Mouse (Mus musculus): ENCODE measurements around the gene Gpbar1. TPM values are rescaled to one million over a fixed set of nuclear protein-coding genes. Genes with fewer than 3 reads are reported as not detected.

Gene Gpbar1
- polyA plus RNA-seq, 1 experiment from 2014 or later, result not detected

GRCm38 (mm10) chr1:74304339-74304790 is 26.0 kb downstream of the Gpbar1 start:
- H3K36me3 ChIP-seq (ENCODE audit: control insufficient read depth, insufficient read depth, low read length), result no peaks in the 10 kb centered on the region
- peak overlapping the region; percentile 88 for H3K4me2 ChIP-seq (replicated peaks; ENCODE audit: low read depth, low read length)
- no peaks in the 10 kb centered on the region; the same call in 1 of the 2 replicates for H3K27me3 ChIP-seq (ENCODE audit: control insufficient read depth, insufficient read depth, low read length)
- no peak for DNase-seq (ENCODE audit: low spot score)
- H3K4me1 ChIP-seq (replicated peaks; ENCODE audit: control insufficient read depth, insufficient read depth, low read length), result no peaks in the 10 kb centered on the region
- WGBS, result 9% methylated on average over 12 of the region's 12 CpGs
- peak overlapping the region; percentile 54 for H3K9ac ChIP-seq (ENCODE audit: low read depth, low read length)
- no peaks in the 10 kb centered on the region for H3K9me3 ChIP-seq (ENCODE audit: control insufficient read depth, low read length)
- H3K4me3 ChIP-seq (ENCODE audit: low read depth, low read length), result peak overlapping the region; percentile 41
- ATAC-seq (ENCODE audit: low FRiP score), result no peak
- H3K27ac ChIP-seq (ENCODE audit: low read depth, low read length), result no peak overlapping the region

- Histone ChIP-seq H3K4me2 (replicated peaks; ENCODE audit: low read depth, low read length) (no peak overlapping the region), H3K27ac (ENCODE audit: low read depth, low read length) (no peak overlapping the region), H3K4me3 (ENCODE audit: low read depth, low read length) (no peak overlapping the region), H3K9ac (ENCODE audit: low read depth, low read length) (no peak overlapping the region), H3K27me3 (ENCODE audit: control insufficient read depth, insufficient read depth, low read length) (no peaks in the 10 kb centered on the region; the same call in 1 of the 2 replicates), H3K36me3 (ENCODE audit: control insufficient read depth, insufficient read depth, low read length) (no peaks in the 10 kb centered on the region), H3K9me3 (ENCODE audit: control insufficient read depth, low read length) (no peaks in the 10 kb centered on the region), H3K4me1 (replicated peaks; ENCODE audit: control insufficient read depth, insufficient read depth, low read length) (no peaks in the 10 kb centered on the region)
- DNase-seq (ENCODE audit: low spot score) (no peak), ATAC-seq (ENCODE audit: low FRiP score) (no peak)
- 79% methylated on average over 4 of the region's 4 CpGs for WGBS
Measured at GRCm38 (mm10) chr1:74304946-74305345, 26.6 kb downstream of the Gpbar1 start.

- no peak within 1 kb of the TSS for H3K4me3 ChIP-seq (ENCODE audit: low read depth, low read length)
- no peak within 1 kb of the TSS for H3K4me2 ChIP-seq (replicated peaks; ENCODE audit: low read depth, low read length)
- no peaks in the 10 kb centered on the region for H3K9me3 ChIP-seq (ENCODE audit: control insufficient read depth, low read length)
Measured at GRCm38 (mm10) chr1:74305522-74305921, 27.2 kb downstream of the Gpbar1 start, which contains the start of gene Tmbim1. TSS of gene Tmbim1 (minus strand) at chr1:74305622.

GRCm38 (mm10) chr1:74307146-74307545 is 28.8 kb downstream of the Gpbar1 start:
- H3K4me2 ChIP-seq (replicated peaks; ENCODE audit: low read depth, low read length), result no peak overlapping the region
- 100% methylated on average over 1 of the region's 1 CpGs for WGBS
- ATAC-seq (ENCODE audit: low FRiP score) (no peak), DNase-seq (ENCODE audit: low spot score) (no peak)
- H3K4me3 ChIP-seq (ENCODE audit: low read depth, low read length), result no peak overlapping the region
- no peak overlapping the region for H3K27ac ChIP-seq (ENCODE audit: low read depth, low read length)
- no peaks in the 10 kb centered on the region for H3K4me1 ChIP-seq (replicated peaks; ENCODE audit: control insufficient read depth, insufficient read depth, low read length)
- no peak overlapping the region for H3K9ac ChIP-seq (ENCODE audit: low read depth, low read length)
- H3K36me3 ChIP-seq (ENCODE audit: control insufficient read depth, insufficient read depth, low read length), result no peaks in the 10 kb centered on the region
- no peaks in the 10 kb centered on the region; the same call in 1 of the 2 replicates for H3K27me3 ChIP-seq (ENCODE audit: control insufficient read depth, insufficient read depth, low read length)
- no peaks in the 10 kb centered on the region for H3K9me3 ChIP-seq (ENCODE audit: control insufficient read depth, low read length)

More at GRCm38 (mm10) chr1:74305522-74305921, 27.2 kb downstream of the Gpbar1 start, which contains the start of gene Tmbim1:
- no peak within 1 kb of the TSS for H3K27ac ChIP-seq (ENCODE audit: low read depth, low read length)
- ATAC-seq (ENCODE audit: low FRiP score), result no peak
- no peaks in the 10 kb centered on the region for H3K36me3 ChIP-seq (ENCODE audit: control insufficient read depth, insufficient read depth, low read length)
- H3K4me1 ChIP-seq (replicated peaks; ENCODE audit: control insufficient read depth, insufficient read depth, low read length), result no peaks in the 10 kb centered on the region
- DNase-seq (ENCODE audit: low spot score), result no peak
- WGBS, result 80% methylated on average over 2 of the region's 2 CpGs
- H3K9ac ChIP-seq (ENCODE audit: low read depth, low read length), result no peak within 1 kb of the TSS
- H3K27me3 ChIP-seq (ENCODE audit: control insufficient read depth, insufficient read depth, low read length), result no peaks in the 10 kb centered on the region; the same call in 1 of the 2 replicates

GRCm38 (mm10) chr1:74308001-74308964 is 29.9 kb downstream of the Gpbar1 start:
- H3K4me2 ChIP-seq (replicated peaks; ENCODE audit: low read depth, low read length), result no peak overlapping the region
- no peak for DNase-seq (ENCODE audit: low spot score)
- no peak for ATAC-seq (ENCODE audit: low FRiP score)
- H3K9ac ChIP-seq (ENCODE audit: low read depth, low read length), result no peak overlapping the region
- H3K9me3 ChIP-seq (ENCODE audit: control insufficient read depth, low read length), result no peaks in the 10 kb centered on the region
- WGBS, result 79% methylated on average over 10 of the region's 10 CpGs
- H3K4me3 ChIP-seq (ENCODE audit: low read depth, low read length), result no peak overlapping the region
- no peaks in the 10 kb centered on the region for H3K4me1 ChIP-seq (replicated peaks; ENCODE audit: control insufficient read depth, insufficient read depth, low read length)
- H3K27ac ChIP-seq (ENCODE audit: low read depth, low read length), result no peak overlapping the region
- H3K27me3 ChIP-seq (ENCODE audit: control insufficient read depth, insufficient read depth, low read length), result no peaks in the 10 kb centered on the region; the same call in 1 of the 2 replicates
- H3K36me3 ChIP-seq (ENCODE audit: control insufficient read depth, insufficient read depth, low read length), result no peaks in the 10 kb centered on the region

- ATAC-seq (ENCODE audit: low FRiP score), result no peak
- no peak overlapping the region for H3K4me3 ChIP-seq (ENCODE audit: low read depth, low read length)
Measured at GRCm38 (mm10) chr1:74309767-74310166, 31.4 kb downstream of the Gpbar1 start.

GRCm38 (mm10) chr1:74313049-74313692 is 34.8 kb downstream of the Gpbar1 start:
- DNase-seq (ENCODE audit: low spot score) (peak; percentile 76), ATAC-seq (ENCODE audit: low FRiP score) (no peak)
- Histone ChIP-seq H3K27me3 (ENCODE audit: control insufficient read depth, insufficient read depth, low read length) (no peaks in the 10 kb centered on the region), H3K9ac (ENCODE audit: low read depth, low read length) (no peak overlapping the region), H3K36me3 (ENCODE audit: control insufficient read depth, insufficient read depth, low read length) (no peaks in the 10 kb centered on the region), H3K9me3 (ENCODE audit: control insufficient read depth, low read length) (no peaks in the 10 kb centered on the region), H3K4me2 (replicated peaks; ENCODE audit: low read depth, low read length) (no peak overlapping the region), H3K4me3 (ENCODE audit: low read depth, low read length) (no peak overlapping the region), H3K4me1 (replicated peaks; ENCODE audit: control insufficient read depth, insufficient read depth, low read length) (no peaks in the 10 kb centered on the region), H3K27ac (ENCODE audit: low read depth, low read length) (no peak overlapping the region)
- 11% methylated on average over 3 of the region's 3 CpGs for WGBS

More at GRCm38 (mm10) chr1:74309767-74310166, 31.4 kb downstream of the Gpbar1 start:
- no peaks in the 10 kb centered on the region for H3K4me1 ChIP-seq (replicated peaks; ENCODE audit: control insufficient read depth, insufficient read depth, low read length)
- 66% methylated on average over 3 of the region's 3 CpGs for WGBS
- no peak for DNase-seq (ENCODE audit: low spot score)
- no peaks in the 10 kb centered on the region for H3K27me3 ChIP-seq (ENCODE audit: control insufficient read depth, insufficient read depth, low read length)
- no peaks in the 10 kb centered on the region for H3K9me3 ChIP-seq (ENCODE audit: control insufficient read depth, low read length)
- no peak overlapping the region for H3K9ac ChIP-seq (ENCODE audit: low read depth, low read length)
- no peaks in the 10 kb centered on the region for H3K36me3 ChIP-seq (ENCODE audit: control insufficient read depth, insufficient read depth, low read length)
- no peak overlapping the region for H3K27ac ChIP-seq (ENCODE audit: low read depth, low read length)
- no peak overlapping the region for H3K4me2 ChIP-seq (replicated peaks; ENCODE audit: low read depth, low read length)

GRCm38 (mm10) chr1:74314796-74315195 is 36.4 kb downstream of the Gpbar1 start:
- no peaks in the 10 kb centered on the region for H3K36me3 ChIP-seq (ENCODE audit: control insufficient read depth, insufficient read depth, low read length)
- no peak overlapping the region for H3K4me2 ChIP-seq (replicated peaks; ENCODE audit: low read depth, low read length)
- H3K9me3 ChIP-seq (ENCODE audit: control insufficient read depth, low read length), result no peaks in the 10 kb centered on the region
- H3K27me3 ChIP-seq (ENCODE audit: control insufficient read depth, insufficient read depth, low read length), result no peaks in the 10 kb centered on the region
- H3K27ac ChIP-seq (ENCODE audit: low read depth, low read length), result no peak overlapping the region
- ATAC-seq (ENCODE audit: low FRiP score) (no peak), DNase-seq (ENCODE audit: low spot score) (no peak)
- WGBS, result 91% methylated on average over 3 of the region's 3 CpGs
- no peaks in the 10 kb centered on the region for H3K4me1 ChIP-seq (replicated peaks; ENCODE audit: control insufficient read depth, insufficient read depth, low read length)
- H3K4me3 ChIP-seq (ENCODE audit: low read depth, low read length), result no peak overlapping the region
- no peak overlapping the region for H3K9ac ChIP-seq (ENCODE audit: low read depth, low read length)

Data from hindbrain, embryonic 11.5 days (tissue).